Mouse (Mus musculus): ENCODE measurements at regions not wholly inside any gene's neighbourhood (a gene's known extent, or its start where the extent isn't known, plus 50 kb on each side); places are given as distances from the start of the nearest gene placed in this dataset.

- no peak overlapping the region for H3K4me3 ChIP-seq (ENCODE audit: insufficient read depth in 1 of 2, low read depth in 1 of 2, low read length in 2 of 2, poor library complexity in 1 of 2, severe bottlenecking in 1 of 2)
- no peak for DNase-seq (ENCODE audit: low read depth, low spot score)
- H3K36me3 ChIP-seq (ENCODE audit: control insufficient read depth, insufficient read depth, low read length, poor library complexity, severe bottlenecking) = no peaks in the 10 kb centered on the region
- H3K27ac ChIP-seq (ENCODE audit: insufficient read depth, low read depth, low read length, poor library complexity, severe bottlenecking) = no peak overlapping the region
- H3K4me1 ChIP-seq (ENCODE audit: control insufficient read depth in 2 of 2, insufficient read depth in 2 of 2, low read length in 2 of 2, poor library complexity in 1 of 2) = no peaks in the 10 kb centered on the region
- H3K9me3 ChIP-seq (ENCODE audit: control insufficient read depth, insufficient read depth, low read depth, low read length) = no peaks in the 10 kb centered on the region
- in situ Hi-C loops (cut with MboI; ENCODE audit: low sequenced_read_pairs in 2 of 2, unreplicated experiment in 2 of 2) = no loop called here
- no peak overlapping the region for H3K9ac ChIP-seq (ENCODE audit: insufficient read depth, low read depth, low read length, poor library complexity, severe bottlenecking)
- TF ChIP-seq MAFK (IDR thresholded peaks at IDR 0.05; ENCODE audit: insufficient read depth, low read depth, low read length) (no peak), ZNF384 (IDR thresholded peaks at IDR 0.05; ENCODE audit: low read depth, low read length) (no peak), CHD2 (IDR thresholded peaks at IDR 0.05; ENCODE audit: low read depth, low read length) (no peak), ZC3H11A (IDR thresholded peaks at IDR 0.05; ENCODE audit: borderline replicate concordance, low read depth, low read length) (no peak), HCFC1 (IDR thresholded peaks at IDR 0.05; ENCODE audit: borderline replicate concordance, insufficient read depth, low read length) (no peak)
Observed at GRCm38 (mm10) chr11:89932231-89932865, 70.3 kb downstream of the Pctp start.

- Histone ChIP-seq H3K36me3 (ENCODE audit: control insufficient read depth, insufficient read depth, low read length, poor library complexity, severe bottlenecking) (no peaks in the 10 kb centered on the region), H3K27ac (ENCODE audit: insufficient read depth, low read depth, low read length, poor library complexity, severe bottlenecking) (no peak overlapping the region), H3K9ac (ENCODE audit: insufficient read depth, low read depth, low read length, poor library complexity, severe bottlenecking) (no peak overlapping the region), H3K4me1 (ENCODE audit: control insufficient read depth in 2 of 2, insufficient read depth in 2 of 2, low read length in 2 of 2, poor library complexity in 1 of 2) (no peaks in the 10 kb centered on the region), H3K9me3 (ENCODE audit: control insufficient read depth, insufficient read depth, low read depth, low read length) (no peaks in the 10 kb centered on the region), H3K4me3 (ENCODE audit: insufficient read depth in 1 of 2, low read depth in 1 of 2, low read length in 2 of 2, poor library complexity in 1 of 2, severe bottlenecking in 1 of 2) (no peak overlapping the region)
- no peak for DNase-seq (ENCODE audit: low read depth, low spot score)
- in situ Hi-C loops (cut with MboI; ENCODE audit: low sequenced_read_pairs in 2 of 2, unreplicated experiment in 2 of 2) = no loop called here
- TF ChIP-seq MAFK (IDR thresholded peaks at IDR 0.05; ENCODE audit: insufficient read depth, low read depth, low read length) = no peak
- no peak for TF ChIP-seq HCFC1 (IDR thresholded peaks at IDR 0.05; ENCODE audit: borderline replicate concordance, insufficient read depth, low read length)
- no peak for TF ChIP-seq ZC3H11A (IDR thresholded peaks at IDR 0.05; ENCODE audit: borderline replicate concordance, low read depth, low read length)
- TF ChIP-seq ZNF384 (IDR thresholded peaks at IDR 0.05; ENCODE audit: low read depth, low read length) = no peak
- TF ChIP-seq CHD2 (IDR thresholded peaks at IDR 0.05; ENCODE audit: low read depth, low read length) = no peak
Observed at GRCm38 (mm10) chr11:89929115-89929988, 73.3 kb downstream of the Pctp start.

- Histone ChIP-seq H3K9me3 (ENCODE audit: control insufficient read depth, insufficient read depth, low read depth, low read length) (no peaks in the 10 kb centered on the region), H3K27ac (ENCODE audit: insufficient read depth, low read depth, low read length, poor library complexity, severe bottlenecking) (no peak overlapping the region), H3K4me1 (ENCODE audit: control insufficient read depth in 2 of 2, insufficient read depth in 2 of 2, low read length in 2 of 2, poor library complexity in 1 of 2) (no peaks in the 10 kb centered on the region), H3K36me3 (ENCODE audit: control insufficient read depth, insufficient read depth, low read length, poor library complexity, severe bottlenecking) (no peaks in the 10 kb centered on the region), H3K9ac (ENCODE audit: insufficient read depth, low read depth, low read length, poor library complexity, severe bottlenecking) (no peak overlapping the region), H3K4me3 (ENCODE audit: insufficient read depth in 1 of 2, low read depth in 1 of 2, low read length in 2 of 2, poor library complexity in 1 of 2, severe bottlenecking in 1 of 2) (no peak overlapping the region)
- TF ChIP-seq CHD2 (IDR thresholded peaks at IDR 0.05; ENCODE audit: low read depth, low read length) = no peak
- no peak for TF ChIP-seq ZNF384 (IDR thresholded peaks at IDR 0.05; ENCODE audit: low read depth, low read length)
- no peak for TF ChIP-seq HCFC1 (IDR thresholded peaks at IDR 0.05; ENCODE audit: borderline replicate concordance, insufficient read depth, low read length)
- TF ChIP-seq MAFK (IDR thresholded peaks at IDR 0.05; ENCODE audit: insufficient read depth, low read depth, low read length) = no peak
- no peak for TF ChIP-seq ZC3H11A (IDR thresholded peaks at IDR 0.05; ENCODE audit: borderline replicate concordance, low read depth, low read length)
- no peak for DNase-seq (ENCODE audit: low read depth, low spot score)
- in situ Hi-C loops (cut with MboI; ENCODE audit: low sequenced_read_pairs in 2 of 2, unreplicated experiment in 2 of 2) = no loop called here
Observed at GRCm38 (mm10) chr11:89927483-89928156, 75.1 kb downstream of the Pctp start.

- Histone ChIP-seq H3K9me3 (ENCODE audit: control insufficient read depth, insufficient read depth, low read depth, low read length) (no peaks in the 10 kb centered on the region), H3K4me3 (ENCODE audit: insufficient read depth in 1 of 2, low read depth in 1 of 2, low read length in 2 of 2, poor library complexity in 1 of 2, severe bottlenecking in 1 of 2) (no peak overlapping the region), H3K27ac (ENCODE audit: insufficient read depth, low read depth, low read length, poor library complexity, severe bottlenecking) (no peak overlapping the region), H3K36me3 (ENCODE audit: control insufficient read depth, insufficient read depth, low read length, poor library complexity, severe bottlenecking) (no peaks in the 10 kb centered on the region), H3K4me1 (ENCODE audit: control insufficient read depth in 2 of 2, insufficient read depth in 2 of 2, low read length in 2 of 2, poor library complexity in 1 of 2) (no peaks in the 10 kb centered on the region), H3K9ac (ENCODE audit: insufficient read depth, low read depth, low read length, poor library complexity, severe bottlenecking) (no peak overlapping the region)
- DNase-seq (ENCODE audit: low read depth, low spot score) = no peak
- TF ChIP-seq ZNF384 (IDR thresholded peaks at IDR 0.05; ENCODE audit: low read depth, low read length) (no peak), HCFC1 (IDR thresholded peaks at IDR 0.05; ENCODE audit: borderline replicate concordance, insufficient read depth, low read length) (no peak), MAFK (IDR thresholded peaks at IDR 0.05; ENCODE audit: insufficient read depth, low read depth, low read length) (no peak), CHD2 (IDR thresholded peaks at IDR 0.05; ENCODE audit: low read depth, low read length) (no peak), ZC3H11A (IDR thresholded peaks at IDR 0.05; ENCODE audit: borderline replicate concordance, low read depth, low read length) (no peak)
- in situ Hi-C loops (cut with MboI; ENCODE audit: low sequenced_read_pairs in 2 of 2, unreplicated experiment in 2 of 2) = no loop called here
Observed at GRCm38 (mm10) chr11:89922551-89922950, 80.1 kb downstream of the Pctp start.

Measured in ES-E14 (cell line).